Mouse (Mus musculus) left cerebral cortex, adult 11 months (tissue): ENCODE data around the gene Hist1h4m.
"Not testable (repeated sequence)": the region's sequence is repeated elsewhere in the genome, so short reads cannot be mapped to it uniquely, and the experiment has no call there.

Experiments used
- DNase-seq: peaks from one replicate; pipeline ENCODE4 v3.0.0; 2022; ENCODE audit warnings: low spot score

The Hist1h4m gene

GRCm38 (mm10) chr13:21811074-21811473 lies 472 bp upstream of the Hist1h4m start:
- not testable (repeated sequence) for DNase-seq

GRCm38 (mm10) chr13:21812092-21812491 lies 546 bp downstream of the Hist1h4m start:
- not testable (repeated sequence) for DNase-seq

- DNase-seq: not testable (repeated sequence)
Measured at GRCm38 (mm10) chr13:21820082-21820890, 8.7 kb downstream of the Hist1h4m start.

- DNase-seq: no peak
Measured at GRCm38 (mm10) chr13:21828511-21828910, 17.0 kb downstream of the Hist1h4m start.

GRCm38 (mm10) chr13:21830344-21830743 lies 18.8 kb downstream of the Hist1h4m start:
- no peak for DNase-seq

GRCm38 (mm10) chr13:21831418-21832394 lies 20.2 kb downstream of the Hist1h4m start, which contains the start of gene Hist1h4n:
Gene Hist1h4n (minus strand): TSS chr13:21832196.
- DNase-seq: not testable (repeated sequence)

GRCm38 (mm10) chr13:21833461-21833860 lies 21.9 kb downstream of the Hist1h4m start, which contains the start of the genes Hist1h2ap and Hist1h2br:
Gene Hist1h2ap (minus strand): TSS chr13:21833507.
Gene Hist1h2br (plus strand): TSS chr13:21833743.
- not testable (repeated sequence) for DNase-seq

- DNase-seq: not testable (repeated sequence)
Measured at GRCm38 (mm10) chr13:21840508-21840907, 29.0 kb downstream of the Hist1h4m start.

- DNase-seq: not testable (repeated sequence)
Measured at GRCm38 (mm10) chr13:21846356-21846755, 34.8 kb downstream of the Hist1h4m start.

GRCm38 (mm10) chr13:21847883-21848282 lies 36.3 kb downstream of the Hist1h4m start:
- no peak for DNase-seq

- not testable (repeated sequence) for DNase-seq
Measured at GRCm38 (mm10) chr13:21850696-21851095, 39.1 kb downstream of the Hist1h4m start.

GRCm38 (mm10) chr13:21852215-21852945 lies 40.8 kb downstream of the Hist1h4m start:
- no peak for DNase-seq

GRCm38 (mm10) chr13:21855146-21855545 lies 43.6 kb downstream of the Hist1h4m start:
- DNase-seq: peak; percentile 64

- DNase-seq: peak; percentile 51
Measured at GRCm38 (mm10) chr13:21855698-21856162, 44.2 kb downstream of the Hist1h4m start.

GRCm38 (mm10) chr13:21861608-21862007 lies 50.1 kb downstream of the Hist1h4m start:
- no peak for DNase-seq
